ENCODE assay signal across 30 mouse cellular contexts in genomic region chr1:119019056-119019455, GRCm38 (mm10). TPM values are rescaled to one million over a fixed set of nuclear protein-coding genes. Genes with fewer than 3 reads are reported as not detected.
DNase-seq lines count a peak whose midpoint lies in the region; ATAC-seq and TF ChIP-seq lines count a peak whose summit lies in the region.
"Had no signal": no experiment of that assay in that cellular context is flagged by ENCODE, and none has a peak within 500 bp of the region (broad histone marks: within the 10 kb centered on the region; RNA-seq: fewer than 3 reads in every experiment).

No protein-coding gene starts in this region.

- TF ChIP-seq POLR2A in liver, adult 2 months (IDR thresholded peaks at IDR 0.05; ENCODE audit: extremely low read depth, insufficient read depth, low read length): no peak

- peaks cover 8% of the 10 kb centered on the region for H3K4me1 ChIP-seq in kidney, embryonic 16.5 days (ENCODE audit: insufficient read depth, low read length)
- peaks cover 10% of the 10 kb centered on the region for H3K4me1 ChIP-seq in liver, adult 2 months (ENCODE audit: control insufficient read depth, insufficient read depth, low read length)
- no peaks in the 10 kb centered on the region for H3K4me1 ChIP-seq in liver, embryonic 11.5 days (replicated peaks; ENCODE audit: control insufficient read depth, insufficient read depth, low read length)

- no peak overlapping the region for H3K9ac ChIP-seq in kidney, embryonic 16.5 days (replicated peaks; ENCODE audit: low read length)
- H3K9ac ChIP-seq in liver, adult 2 months (ENCODE audit: low read depth, low read length): no peak overlapping the region
- no peak overlapping the region for H3K9ac ChIP-seq in liver, embryonic 11.5 days (ENCODE audit: low read depth, low read length)
- H3K9ac ChIP-seq: embryonic facial prominence, embryonic 12.5 days; embryonic facial prominence, embryonic 15.5 days; forebrain, postnatal 0 days; heart, embryonic 13.5 days; hindbrain, embryonic 14.5 days had no signal

- DNase-seq in kidney, adult 18-20 months: peak; percentile 28
- DNase-seq in liver, adult 2 months (ENCODE audit: extremely low read depth, low read depth, low spot score): peak; percentile 82
- no peak for DNase-seq in liver, embryonic 11.5 days (ENCODE audit: low spot score)
- peak; percentile 57 to 65 for DNase-seq in kidney, postnatal 25 days
- DNase-seq in testis, postnatal 14 days (ENCODE audit: low spot score): no peak
- DNase-seq in heart, adult 18-20 months: no peak
- DNase-seq: adrenal gland, adult 2 months; adrenal gland, postnatal 14 days; B cell, adult 2 months; cerebellum, adult 11 months; cerebellum, adult 2 months; cerebellum, adult 9-11 months; cerebellum, postnatal 25 days; forebrain, postnatal 0 days; gastrocnemius, adult 2 months; gastrocnemius, postnatal 14 days; heart, adult 11 months; heart, postnatal 14 days; heart, postnatal 4 days had no signal

- no peaks in the 10 kb centered on the region for H3K36me3 ChIP-seq in kidney, embryonic 16.5 days (ENCODE audit: insufficient read depth, low read length)
- H3K36me3 ChIP-seq in liver, adult 2 months (ENCODE audit: control insufficient read depth, insufficient read depth, low read length): no peaks in the 10 kb centered on the region
- no peaks in the 10 kb centered on the region for H3K36me3 ChIP-seq in liver, embryonic 11.5 days (ENCODE audit: control insufficient read depth, insufficient read depth, low read length)
- H3K36me3 ChIP-seq: embryonic facial prominence, embryonic 12.5 days; embryonic facial prominence, embryonic 15.5 days; G1E; heart, embryonic 10.5 days; heart, embryonic 13.5 days had no signal

- H3K27me3 ChIP-seq in kidney, embryonic 16.5 days (ENCODE audit: insufficient read depth, low read length): no peaks in the 10 kb centered on the region
- H3K27me3 ChIP-seq in liver, adult 2 months (ENCODE audit: control insufficient read depth, insufficient read depth, low read length): no peaks in the 10 kb centered on the region
- no peaks in the 10 kb centered on the region for H3K27me3 ChIP-seq in liver, embryonic 11.5 days (replicated peaks; ENCODE audit: control insufficient read depth, insufficient read depth, low read length)
- H3K27me3 ChIP-seq: CH12.LX; embryonic facial prominence, embryonic 12.5 days; embryonic facial prominence, embryonic 15.5 days; heart, embryonic 13.5 days; Patski had no signal

- no peak for ATAC-seq in kidney, embryonic 16.5 days (ENCODE audit: low FRiP score, low TSS enrichment)
- ATAC-seq in liver, embryonic 11.5 days (replicated peaks; ENCODE audit: low FRiP score): no peak
- ATAC-seq: forebrain, embryonic 14.5 days; forebrain, postnatal 0 days; Patski had no signal

- no peaks in the 10 kb centered on the region for H3K9me3 ChIP-seq in kidney, embryonic 16.5 days (ENCODE audit: low read length)
- no peaks in the 10 kb centered on the region for H3K9me3 ChIP-seq in liver, embryonic 11.5 days (ENCODE audit: control insufficient read depth, low read length)
- H3K9me3 ChIP-seq: embryonic facial prominence, embryonic 12.5 days; embryonic facial prominence, embryonic 15.5 days; heart, embryonic 10.5 days; heart, embryonic 13.5 days had no signal

- TF ChIP-seq CTCF in liver, adult 2 months (IDR thresholded peaks at IDR 0.05; ENCODE audit: low read depth, low read length): no peak

- H3K27ac ChIP-seq in kidney, embryonic 16.5 days (ENCODE audit: low read length): no peak overlapping the region
- H3K27ac ChIP-seq in liver, adult 2 months (replicated peaks; ENCODE audit: insufficient read depth, low read depth, low read length): no peak overlapping the region
- H3K27ac ChIP-seq in liver, embryonic 11.5 days (ENCODE audit: low read depth, low read length): no peak overlapping the region
- H3K27ac ChIP-seq: embryonic facial prominence, embryonic 12.5 days; embryonic facial prominence, embryonic 15.5 days; gastrocnemius, adult 2 months; heart, embryonic 10.5 days; heart, embryonic 13.5 days; hindbrain, embryonic 14.5 days had no signal

- H3K4me2 ChIP-seq in kidney, embryonic 16.5 days (replicated peaks; ENCODE audit: low read depth, low read length): no peak overlapping the region
- no peak overlapping the region for H3K4me2 ChIP-seq in liver, embryonic 11.5 days
- H3K4me2 ChIP-seq: embryonic facial prominence, embryonic 12.5 days; embryonic facial prominence, embryonic 15.5 days; heart, embryonic 13.5 days; hindbrain, embryonic 14.5 days had no signal

- no peak overlapping the region for H3K4me3 ChIP-seq in kidney, embryonic 16.5 days (ENCODE audit: low read length)
- no peak overlapping the region for H3K4me3 ChIP-seq in liver, adult 2 months (ENCODE audit: insufficient read depth, low read depth, low read length)
- no peak overlapping the region for H3K4me3 ChIP-seq in liver, embryonic 11.5 days (ENCODE audit: low read depth, low read length)
- H3K4me3 ChIP-seq: embryonic facial prominence, embryonic 12.5 days; embryonic facial prominence, embryonic 15.5 days; gastrocnemius, adult 2 months; heart, embryonic 10.5 days; heart, embryonic 13.5 days had no signal

- no peaks in the 10 kb centered on the region for H3K79me2 ChIP-seq in liver, adult 2 months (ENCODE audit: control insufficient read depth, insufficient read depth, low read length)

RNA-seq across cellular contexts. Expression of gene Gli2, which starts 34.4 kb away (rescaled TPM):
- 6.5 and 7.3 TPM in 2 replicates for polyA plus RNA-seq in kidney, embryonic 16.5 days (2015; fragmentation: Nextera tagmentation; extraction: Ambion mirVana)
- 0.07 TPM in 1 of 2 replicates, not detected in the other for total RNA-seq in liver, adult 2 months (2014; rRNA removed)
- polyA plus RNA-seq in liver, adult 2 months (2012; rRNA removed): 0.02 and 0.10 TPM in 2 replicates
- polyA plus RNA-seq in liver, embryonic 11.5 days (2014; fragmentation: Nextera tagmentation; extraction: Ambion mirVana): 3.4 and 3.6 TPM in 2 replicates
- 1 to 10 TPM; 1.0 to 1.2 TPM for total RNA-seq in heart, adult 18-20 months (2021)
- total RNA-seq: CH12.LX; common myeloid progenitor, adult 5-6 weeks had no signal
- polyA plus RNA-seq: G1E had no signal

Comparison
In these comparisons a context has a peak if more than half of its experiments do, and no peak if none do; other contexts are left out.
1. DNase-seq: peak in kidney, adult 18-20 months (single experiment), liver, adult 2 months (single experiment) and kidney, postnatal 25 days (2 of 2); none in liver, embryonic 11.5 days (single experiment), testis, postnatal 14 days (single experiment) and heart, adult 18-20 months (0 of 2).